Mouse (Mus musculus): ENCODE measurements around the gene Arfgap3. TPM values are rescaled to one million over a fixed set of nuclear protein-coding genes. Genes with fewer than 3 reads are reported as not detected.

Arfgap3 gene
- total RNA-seq, 2 experiments from 2014 or later = 17.3 to 17.5 TPM

- DNase-seq (ENCODE audit: low spot score in 2 of 2) = no peak
- peak overlapping the region; percentile 44; the same call in 1 of the 2 replicates for H3K4me3 ChIP-seq
- TF ChIP-seq CTCF (conservative IDR thresholded peaks at IDR 0.05) = no peak
- no peak overlapping the region for H3K27ac ChIP-seq
Measured at GRCm38 (mm10) chr15:83252060-83252459, 98.0 kb downstream of the Arfgap3 start.

GRCm38 (mm10) chr15:83251176-83252004 is 98.7 kb downstream of the Arfgap3 start, which contains the start of gene A4galt:
A4galt (minus strand) TSS chr15:83251774.
- no peak for DNase-seq (ENCODE audit: low spot score in 2 of 2)
- Histone ChIP-seq H3K27ac (peak within 1 kb of the TSS; percentile 70; the same call in 1 of the 2 replicates), H3K4me3 (peak within 1 kb of the TSS; percentile 44)
- no peak for TF ChIP-seq CTCF (conservative IDR thresholded peaks at IDR 0.05)

GRCm38 (mm10) chr15:83250651-83251175 is 99.3 kb downstream of the Arfgap3 start:
- Histone ChIP-seq H3K4me3 (peak overlapping the region; percentile 44), H3K27ac (peak overlapping the region; percentile 70; the same call in 1 of the 2 replicates)
- no peak for TF ChIP-seq CTCF (conservative IDR thresholded peaks at IDR 0.05)
- DNase-seq (ENCODE audit: low spot score in 2 of 2) = no peak

Other genes starting within 250 kb of the Arfgap3 start
- 100 to 1,000 TPM; 144 to 151 TPM for gene Rrp7a, start 227.4 kb downstream of the Arfgap3 start, total RNA-seq (2021)
- 10 to 100 TPM; 90.5 to 91.5 TPM for gene Poldip3, start 200.9 kb downstream of the Arfgap3 start, total RNA-seq (2021)
- 10 to 100 TPM; 63.7 to 65.6 TPM for gene Cyb5r3, start 177.7 kb downstream of the Arfgap3 start, total RNA-seq (2021)
- 1 to 10 TPM; 3.2 to 3.6 TPM for gene A4galt, start 98.5 kb downstream of the Arfgap3 start, total RNA-seq (2021)
- gene Pacsin2, start 114.4 kb upstream of the Arfgap3 start, total RNA-seq (2021) = 100 to 1,000 TPM in 1 of 2 experiments, 10 to 100 TPM in 1; 99.7 to 104 TPM
- 10 to 100 TPM; 34.5 to 36.6 TPM for gene Ttll1, start 160.6 kb upstream of the Arfgap3 start, total RNA-seq (2021)
- gene Bik, start 176.6 kb upstream of the Arfgap3 start, total RNA-seq (2021) = not detected
- gene Tspo, start 213.3 kb upstream of the Arfgap3 start, total RNA-seq (2021) = 1 to 10 TPM; 5.4 to 6.1 TPM
- gene Mcat, start 213.5 kb upstream of the Arfgap3 start, total RNA-seq (2021) = 10 to 100 TPM; 24.2 to 28.7 TPM
- gene Ttll12, start 244.9 kb upstream of the Arfgap3 start, total RNA-seq (2021) = 10 to 100 TPM; 10.3 to 11.2 TPM

All from layer of hippocampus, adult 2 months (tissue).